Mouse (Mus musculus): ENCODE data around the gene Gm20823. TPM values are rescaled to one million over a fixed set of nuclear protein-coding genes. Genes with fewer than 3 reads are reported as not detected.

Gene Gm20823
- not detected in 2 replicates for polyA plus RNA-seq (2012; rRNA removed)

GRCm38 (mm10) chrY:62464745-62465144 lies at the start of gene Gm20823:
Gene Gm20823 (minus strand): TSS chrY:62464845.

